Mouse (Mus musculus) MEL (cell line): ENCODE measurements around the gene Tgfbr3l. TPM values are rescaled to one million over a fixed set of nuclear protein-coding genes. Genes with fewer than 3 reads are reported as not detected.

Experiments used
- DNase-seq: peaks from one replicate; pipeline ENCODE4 v3.0.0; 2011; ENCODE audit warnings: low read depth, low spot score
- H3K27ac ChIP-seq: 2 replicates; pipeline ENCODE4 v1.5.1; 2012; ENCODE audit warnings: low read depth, mild to moderate bottlenecking, control low read depth, low read length, moderate library complexity; ENCODE audit not compliant: control insufficient read depth
- H3K27me3 ChIP-seq, 2 experiments: fragments of 150-350 bp in 1 of 2; sonication (generic) in 1 of 2; 2 replicates each; pipeline ENCODE4 v1.6.1; 2012; ENCODE audit warnings: low read length in 2 of 2, mild to moderate bottlenecking in 2 of 2, improper control_type of control experiment in 1 of 2, moderate library complexity in 1 of 2; ENCODE audit not compliant: insufficient read depth in 2 of 2, control insufficient read depth in 1 of 2
- H3K36me3 ChIP-seq, 2 experiments: 2 replicates each; pipeline ENCODE4 v1.6.1; 2012 to 2014; ENCODE audit warnings: low read length in 2 of 2, improper control_type of control experiment in 1 of 2, inconsistent platforms in 1 of 2, mild to moderate bottlenecking in 1 of 2; ENCODE audit not compliant: insufficient read depth in 2 of 2, control insufficient read depth in 1 of 2
- H3K4me1 ChIP-seq, 2 experiments: fragments of 150-350 bp in 1 of 2; sonication (generic) in 1 of 2; 2 replicates each; pipeline ENCODE4 v1.6.1; 2012; ENCODE audit warnings: low read length in 2 of 2, improper control_type of control experiment in 1 of 2, mild to moderate bottlenecking in 1 of 2; ENCODE audit not compliant: insufficient read depth in 2 of 2, control insufficient read depth in 1 of 2
- H3K4me3 ChIP-seq, 2 experiments: fragments of 150-350 bp in 1 of 2; sonication (generic) in 1 of 2; 2 replicates each; pipeline ENCODE4 v1.5.1; 2012; ENCODE audit warnings: low read depth in 2 of 2, low read length in 2 of 2, mild to moderate bottlenecking in 2 of 2, moderate library complexity in 2 of 2, control low read depth in 1 of 2, improper control_type of control experiment in 1 of 2; ENCODE audit not compliant: control insufficient read depth in 1 of 2, insufficient read depth in 1 of 2
- H3K79me2 ChIP-seq: 2 replicates; pipeline ENCODE4 v1.6.1; 2012; ENCODE audit warnings: mild to moderate bottlenecking, low read length, moderate library complexity; ENCODE audit not compliant: control insufficient read depth, poor library complexity, insufficient read depth
- H3K9ac ChIP-seq: 2 replicates; pipeline ENCODE4 v1.6.1; 2012; ENCODE audit warnings: low read depth, mild to moderate bottlenecking, control low read depth, low read length, moderate library complexity; ENCODE audit not compliant: control insufficient read depth, poor library complexity, severe bottlenecking
- H3K9me3 ChIP-seq: fragments of 150-350 bp; sonication (generic); replicated peaks from 2 replicates; pipeline ENCODE4 v1.6.1; 2012; ENCODE audit warnings: mild to moderate bottlenecking, low read length, improper control_type of control experiment, moderate library complexity; ENCODE audit not compliant: insufficient read depth
- CHD2 ChIP-seq: IDR thresholded peaks from 2 replicates; pipeline ENCODE4 v1.6.1; 2011; ENCODE audit warnings: low read length, improper control_type of control experiment
- E2F4 ChIP-seq: IDR thresholded peaks from 2 replicates; pipeline ENCODE4 v1.6.1; 2011; ENCODE audit warnings: low read depth, low read length, improper control_type of control experiment, borderline replicate concordance
- ELF1 ChIP-seq: IDR thresholded peaks from 2 replicates; pipeline ENCODE4 v1.6.1; 2014; ENCODE audit warnings: low read depth, mild to moderate bottlenecking, inconsistent platforms, low read length, improper control_type of control experiment, moderate library complexity
- ETS1 ChIP-seq: IDR thresholded peaks from 2 replicates; pipeline ENCODE4 v1.6.1; 2012; ENCODE audit warnings: low read depth, mild to moderate bottlenecking, inconsistent platforms, low read length, improper control_type of control experiment, moderate library complexity
- GATA1 ChIP-seq: IDR thresholded peaks from 2 replicates; pipeline ENCODE4 v1.6.1; 2011; ENCODE audit warnings: low read depth, low read length, improper control_type of control experiment
- HCFC1 ChIP-seq: IDR thresholded peaks from 2 replicates; pipeline ENCODE4 v1.6.1; 2012; ENCODE audit warnings: low read depth, mild to moderate bottlenecking, inconsistent platforms, low read length, improper control_type of control experiment, moderate library complexity
- KAT2A ChIP-seq: conservative IDR thresholded peaks from 2 replicates; pipeline ENCODE4 v1.6.1; 2012; ENCODE audit warnings: low read depth, low read length, improper control_type of control experiment, inconsistent platforms
- MAFK ChIP-seq: IDR thresholded peaks from 2 replicates; pipeline ENCODE4 v1.6.1; 2011; ENCODE audit warnings: low read depth, mild to moderate bottlenecking, low read length, improper control_type of control experiment, borderline replicate concordance
- NELFE ChIP-seq: IDR thresholded peaks from 2 replicates; pipeline ENCODE4 v1.6.1; 2011; ENCODE audit warnings: low read depth, low read length, improper control_type of control experiment
- POLR2A ChIP-seq, 2 experiments: IDR thresholded peaks; 2 replicates each; pipeline ENCODE4 v1.6.1; 2011 to 2012; ENCODE audit warnings: low read length in 2 of 2, mild to moderate bottlenecking in 2 of 2, control low read depth in 1 of 2, improper control_type of control experiment in 1 of 2, low read depth in 1 of 2, moderate library complexity in 1 of 2; ENCODE audit not compliant: control insufficient read depth in 1 of 2, insufficient read depth in 1 of 2, poor library complexity in 1 of 2
- POLR2AphosphoS2 ChIP-seq: IDR thresholded peaks from 2 replicates; pipeline ENCODE4 v1.6.1; 2011; ENCODE audit warnings: low read length, improper control_type of control experiment
- TCF12 ChIP-seq: IDR thresholded peaks from 2 replicates; pipeline ENCODE4 v1.6.1; 2014; ENCODE audit warnings: low read depth, mild to moderate bottlenecking, inconsistent platforms, low read length, improper control_type of control experiment, moderate library complexity
- UBTF ChIP-seq: IDR thresholded peaks from 2 replicates; pipeline ENCODE4 v1.6.1; 2012; ENCODE audit warnings: low read depth, mild to moderate bottlenecking, inconsistent platforms, low read length, improper control_type of control experiment, moderate library complexity, borderline replicate concordance; ENCODE audit not compliant: insufficient read depth
- ZC3H11A ChIP-seq: IDR thresholded peaks from 2 replicates; pipeline ENCODE4 v1.6.1; 2012; ENCODE audit warnings: low read depth, mild to moderate bottlenecking, inconsistent platforms, low read length, improper control_type of control experiment
- ZKSCAN1 ChIP-seq: IDR thresholded peaks from 2 replicates; pipeline ENCODE4 v1.6.1; 2012; ENCODE audit warnings: low read depth, mild to moderate bottlenecking, inconsistent platforms, low read length, improper control_type of control experiment, moderate library complexity
- ZMIZ1 ChIP-seq: IDR thresholded peaks from 2 replicates; pipeline ENCODE4 v1.6.1; 2012; ENCODE audit warnings: low read depth, mild to moderate bottlenecking, inconsistent platforms, low read length, improper control_type of control experiment, moderate library complexity
- ZNF384 ChIP-seq: IDR thresholded peaks from 2 replicates; pipeline ENCODE4 v1.6.1; 2012; ENCODE audit warnings: low read depth, mild to moderate bottlenecking, inconsistent platforms, low read length, improper control_type of control experiment
- polyA plus RNA-seq, 2 experiments: library from polyadenylated mRNA; stranded (reverse) in 1 of 2; unstranded in 1 of 2; fragments of >175 nt in 1 of 2; fragments of >200 nt in 1 of 2; gene quantifications; 2 replicates each; pipeline versions ENCODE4 v1.2.1 to v1.2.4; 2012; ENCODE audit warnings: low replicate concordance in 2 of 2, low read depth in 1 of 2; ENCODE audit not compliant: insufficient read length in 2 of 2, insufficient read depth in 1 of 2, missing spikeins in 1 of 2
- total RNA-seq: library from RNA; depleted of rRNA; stranded (reverse); fragments of 300-350 nt; gene quantifications from 2 replicates; pipeline ENCODE4 v1.2.3, GENCODE M21; 2012

The Tgfbr3l gene
- total and polyA plus RNA-seq, 3 experiments: 2.2 to 14.2 TPM; not detected in 1

DNA sequence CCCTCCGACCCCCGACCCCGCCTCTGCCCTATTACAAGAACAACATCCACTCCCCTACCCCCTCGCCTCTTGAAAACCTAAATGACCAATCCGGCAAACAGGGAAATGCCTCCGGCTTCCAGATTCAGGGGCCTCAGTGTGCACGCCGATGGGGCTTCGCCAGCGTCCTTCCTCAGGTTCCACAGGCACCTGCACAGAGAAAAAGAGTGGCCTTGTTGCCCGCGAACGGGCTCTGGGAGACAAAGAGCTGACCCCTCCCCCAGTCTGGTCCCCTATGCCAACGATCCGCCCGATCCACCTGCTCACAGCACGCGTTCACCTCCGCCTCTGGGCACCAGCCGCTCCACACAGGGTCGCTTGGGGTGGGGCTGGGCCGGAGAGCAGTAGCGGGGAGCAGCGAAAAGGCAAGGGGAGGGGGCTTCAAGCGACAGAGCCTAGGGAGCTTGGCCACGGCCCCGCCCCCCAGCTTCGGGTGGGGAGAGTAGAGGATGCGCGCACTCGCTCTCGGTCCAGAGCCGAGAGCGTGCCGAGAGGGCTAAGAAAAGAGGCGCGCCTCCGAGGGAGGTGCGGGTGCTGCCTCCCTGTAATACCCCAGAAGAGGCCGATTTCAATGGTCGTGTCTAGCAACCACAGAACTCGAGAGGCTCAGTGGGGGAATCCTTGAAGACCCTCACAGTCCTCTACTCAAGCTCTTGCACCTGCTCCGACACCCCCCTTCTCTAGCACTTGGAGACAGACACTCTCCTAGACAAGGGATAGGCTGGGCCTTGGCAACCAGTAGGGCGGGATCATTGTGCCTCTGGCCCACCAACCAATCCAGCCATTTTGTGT is 31.0 kb upstream of the Tgfbr3l start, which contains the start of gene Prr36:
Gene Prr36, minus strand, starts transcription at position 669 of the 831 bp plus-strand sequence.
- Histone ChIP-seq H3K79me2 (no peaks in the 10 kb centered on the region), H3K9me3 (no peaks in the 10 kb centered on the region), H3K27ac (no peak within 1 kb of the TSS), H3K9ac (no peak within 1 kb of the TSS), H3K36me3 (peaks cover 0 to 7% of the 10 kb centered on the region in 2 experiments; a peak in 2 of 4 replicates), H3K27me3 (no peaks in the 10 kb centered on the region), H3K4me1 (peaks cover 4 to 23% of the 10 kb centered on the region in 2 experiments), H3K4me3 (no peak within 1 kb of the TSS)
- TF ChIP-seq POLR2A (IDR thresholded peaks at IDR 0.05; ENCODE audit: control insufficient read depth in 1 of 2, insufficient read depth in 1 of 2, low read depth in 1 of 2, low read length in 2 of 2, poor library complexity in 1 of 2) (0 out of 4 replicates have a peak, but pooled peaks of 1 of the 2 experiments have one; percentile 13), ZKSCAN1 (no peak)
- no peak for DNase-seq

DNA sequence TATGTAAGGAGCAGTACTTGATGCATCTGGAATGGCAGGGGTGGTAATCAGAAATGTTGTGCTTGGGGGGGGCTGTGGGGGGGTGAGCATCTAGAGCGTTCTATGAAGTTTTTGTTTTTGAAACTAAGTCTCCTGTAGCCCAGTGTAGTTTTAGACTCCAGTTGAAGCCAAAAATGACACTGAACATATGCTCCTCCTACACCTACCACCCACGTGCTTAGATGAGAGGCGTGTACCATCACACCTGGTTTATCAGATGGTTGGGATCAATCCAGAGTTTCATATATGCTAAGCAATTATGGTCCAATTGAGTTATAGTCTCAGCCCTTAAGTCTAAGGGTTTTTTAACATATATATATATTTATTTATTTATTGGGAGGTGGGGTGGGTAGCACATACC is 28.4 kb upstream of the Tgfbr3l start:
- Histone ChIP-seq H3K27me3 (no peaks in the 10 kb centered on the region), H3K4me3 (no peak overlapping the region), H3K79me2 (no peaks in the 10 kb centered on the region), H3K9me3 (no peaks in the 10 kb centered on the region), H3K27ac (no peak overlapping the region), H3K36me3 (peaks cover 0 to 12% of the 10 kb centered on the region in 2 experiments; a peak in 2 of 4 replicates), H3K9ac (no peak overlapping the region), H3K4me1 (peaks cover 8 to 20% of the 10 kb centered on the region in 2 experiments)
- DNase-seq: no peak
- TF ChIP-seq MAFK (no peak), E2F4 (no peak), ZMIZ1 (no peak), UBTF (no peak), ELF1 (no peak), HCFC1 (no peak), TCF12 (no peak), KAT2A (no peak), ZKSCAN1 (no peak), GATA1 (no peak), ZC3H11A (no peak), ETS1 (no peak), NELFE (no peak), POLR2A (IDR thresholded peaks at IDR 0.05; ENCODE audit: control insufficient read depth in 1 of 2, insufficient read depth in 1 of 2, low read depth in 1 of 2, low read length in 2 of 2, poor library complexity in 1 of 2) (no peak), ZNF384 (no peak), CHD2 (no peak), POLR2AphosphoS2 (no peak)
